Mouse (Mus musculus) olfactory bulb, adult 2 months (tissue): ENCODE measurements around the gene Dgcr2.

ENCODE experiments used
- CTCF ChIP-seq: fragments of 200-500 bp; IDR thresholded peaks from 2 replicates; pipeline ENCODE4 v1.5.1; 2012; ENCODE audit warnings: low read depth, mild to moderate bottlenecking, low read length, moderate library complexity; ENCODE audit not compliant: insufficient read depth
- POLR2A ChIP-seq: fragments of 200-500 bp; IDR thresholded peaks from 2 replicates; pipeline ENCODE4 v1.6.1; 2012; ENCODE audit warnings: mild to moderate bottlenecking, low read depth, low read length, moderate library complexity; ENCODE audit not compliant: insufficient read depth

GRCm38 (mm10) chr16:17804982-17805381 lies 93.4 kb downstream of the Dgcr2 start:
- TF ChIP-seq POLR2A (no peak), CTCF (no peak)
